Mouse (Mus musculus) olfactory bulb, adult 2 months (tissue): Measurements from ENCODE around the gene Hrct1.

Experiments
- CTCF ChIP-seq: fragments of 200-500 bp; IDR thresholded peaks from 2 replicates; pipeline ENCODE4 v1.5.1; 2012; ENCODE audit warnings: low read depth, mild to moderate bottlenecking, low read length, moderate library complexity; ENCODE audit not compliant: insufficient read depth
- POLR2A ChIP-seq: fragments of 200-500 bp; IDR thresholded peaks from 2 replicates; pipeline ENCODE4 v1.6.1; 2012; ENCODE audit warnings: mild to moderate bottlenecking, low read depth, low read length, moderate library complexity; ENCODE audit not compliant: insufficient read depth

- TF ChIP-seq POLR2A (no peak), CTCF (no peak)
Observed at GRCm38 (mm10) chr4:43745187-43745586, 18.2 kb downstream of the Hrct1 start.
